Mouse (Mus musculus) liver, postnatal 0 days (tissue): ENCODE measurements around the gene Fam173a. TPM values are rescaled to one million over a fixed set of nuclear protein-coding genes. Genes with fewer than 3 reads are reported as not detected.

ENCODE experiments used
- ATAC-seq: fragments of 200-750 bp; cut with Nextera tagmentation; 2 replicates; pipeline ENCODE4 v1.8.0; 2017; ENCODE audit warnings: mild to moderate bottlenecking, moderate library complexity
- DNase-seq: peaks from one replicate; pipeline ENCODE4 v3.0.0-alpha.2; 2016
- H3K27ac ChIP-seq: fragments of 300-500 bp; sonication (generic); 2 replicates; pipeline ENCODE4 v1.5.1; 2014; ENCODE audit warnings: antibody characterized with exemption, moderate library complexity, mild to moderate bottlenecking, low read depth
- H3K27me3 ChIP-seq: fragments of 300-500 bp; sonication (generic); 2 replicates; pipeline ENCODE4 v1.6.1; 2014; ENCODE audit warnings: low read length, control low read depth, mixed read lengths; ENCODE audit not compliant: insufficient read depth
- H3K36me3 ChIP-seq: fragments of 300-500 bp; sonication (generic); replicated peaks from 2 replicates; pipeline ENCODE4 v1.6.1; 2014; ENCODE audit warnings: mild to moderate bottlenecking, control low read depth, low read length, moderate library complexity, mixed read lengths; ENCODE audit not compliant: insufficient read depth
- H3K4me1 ChIP-seq: fragments of 300-500 bp; sonication (generic); 2 replicates; pipeline ENCODE4 v1.6.1; 2014; ENCODE audit warnings: antibody characterized with exemption, mild to moderate bottlenecking, control low read depth; ENCODE audit not compliant: insufficient read depth
- H3K4me2 ChIP-seq: fragments of 300-500 bp; sonication (generic); 2 replicates; pipeline ENCODE4 v1.6.1; 2014; ENCODE audit warnings: low read depth, mild to moderate bottlenecking, low read length, moderate library complexity, mixed read lengths
- H3K4me3 ChIP-seq: fragments of 300-500 bp; sonication (generic); 2 replicates; pipeline ENCODE4 v1.5.1; 2014; ENCODE audit warnings: low read depth, low read length
- H3K9ac ChIP-seq: fragments of 300-500 bp; sonication (generic); replicated peaks from 2 replicates; pipeline ENCODE4 v1.6.1; 2014; ENCODE audit warnings: mild to moderate bottlenecking, moderate library complexity
- H3K9me3 ChIP-seq: fragments of 300-500 bp; sonication (generic); 2 replicates; pipeline ENCODE4 v1.6.1; 2016; ENCODE audit warnings: mild to moderate bottlenecking, control low read depth, low read length, mixed read lengths
- CTCF ChIP-seq: sonication (generic); IDR thresholded peaks from 2 replicates; pipeline ENCODE4 v1.5.1; 2016; ENCODE audit warnings: antibody characterized with exemption, low read depth
- EP300 ChIP-seq: IDR thresholded peaks from 2 replicates; pipeline ENCODE4 v1.6.1; 2016; ENCODE audit warnings: antibody characterized with exemption, low read depth, mild to moderate bottlenecking
- WGBS: fragments of 180-500 bp; shearing (Covaris S2); extraction: QIAGEN DNeasy Blood & Tissue Kit; methylation state at CpG from one replicate; pipeline ENCODE4 v1.1.7; 2014; ENCODE audit not compliant: insufficient replicate concordance; 5-methylcytosine and 5-hydroxymethylcytosine counted together
- polyA plus RNA-seq: library from polyadenylated mRNA; unstranded; fragments of >200 nt; fragmentation: Nextera tagmentation; extraction: Ambion mirVana; gene quantifications from 2 replicates; pipeline ENCODE4 v1.2.1, GENCODE M21; 2015

The Fam173a gene
- polyA plus RNA-seq, 1 experiment from 2014 or later = 51.6 TPM

DNA sequence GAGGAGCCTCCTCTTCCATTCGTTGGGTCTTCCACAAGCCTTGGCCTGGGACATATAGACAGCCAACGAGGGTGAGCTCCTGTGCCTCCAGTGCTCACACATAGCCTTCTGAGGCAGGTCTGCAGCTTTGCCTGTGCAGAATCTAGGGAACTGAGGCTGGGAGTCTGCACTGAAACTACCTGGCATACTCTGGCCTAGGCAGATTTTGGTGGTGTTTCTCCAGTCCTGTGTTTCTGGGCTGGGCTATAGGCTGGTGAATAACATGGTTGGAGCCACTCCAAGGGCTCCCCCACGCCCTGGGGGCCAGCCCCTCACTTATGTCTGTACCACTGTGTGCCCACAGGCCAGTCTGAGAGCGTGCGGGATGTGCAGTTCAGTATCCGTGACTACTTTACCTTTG, 32.6 kb upstream of the Fam173a start:
- Histone ChIP-seq H3K9me3 (no peaks in the 10 kb centered on the region), H3K4me1 (peaks cover 35% of the 10 kb centered on the region), H3K27ac (no peak overlapping the region), H3K9ac (no peak overlapping the region; the same call in 1 of the 2 replicates), H3K4me3 (no peak overlapping the region), H3K4me2 (peak overlapping the region; percentile 92; the same call in 1 of the 2 replicates), H3K27me3 (0 out of 2 replicates have a peak, but pooled peaks cover 5% of the 10 kb centered on the region), H3K36me3 (peaks cover 17% of the 10 kb centered on the region)
- 83% methylated on average over 6 of the region's 6 CpGs for WGBS
- DNase-seq (no peak), ATAC-seq (no peak)
- no peak for TF ChIP-seq CTCF
- TF ChIP-seq EP300 = no peak

DNA sequence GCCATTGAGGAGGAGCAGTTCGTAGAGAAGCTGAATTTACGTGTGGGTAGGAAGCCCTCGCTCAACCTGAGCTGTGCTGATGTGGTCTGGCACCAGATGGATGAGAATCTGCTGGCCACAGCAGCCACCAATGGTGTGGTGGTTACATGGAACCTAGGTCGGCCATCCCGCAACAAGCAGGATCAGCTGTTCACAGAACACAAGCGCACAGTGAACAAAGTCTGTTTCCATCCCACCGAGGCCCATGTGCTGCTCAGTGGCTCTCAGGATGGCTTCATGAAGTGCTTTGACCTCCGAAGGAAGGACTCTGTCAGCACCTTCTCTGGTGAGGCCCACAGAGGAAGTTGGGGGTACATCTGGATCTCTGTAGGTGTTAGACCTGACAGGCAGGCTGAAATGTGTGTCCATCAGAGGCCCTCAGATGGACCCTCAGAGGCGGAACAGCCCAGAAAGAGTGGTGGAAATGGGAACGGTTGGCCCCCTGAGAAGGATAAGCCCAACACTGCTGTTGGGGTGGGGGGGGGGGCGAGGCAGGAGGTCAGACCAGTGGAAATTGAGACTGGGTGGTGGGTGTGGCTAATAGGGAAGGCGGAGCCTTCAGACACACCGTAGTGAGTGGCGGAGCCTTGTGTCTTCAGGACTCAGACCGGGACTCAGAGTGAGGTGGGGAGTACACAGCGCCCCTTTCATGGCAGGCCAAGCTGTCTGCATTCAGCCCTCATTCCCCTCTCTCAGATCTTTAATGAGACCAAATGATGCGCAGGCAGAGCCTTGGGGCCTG, 31.9 kb upstream of the Fam173a start:
- Histone ChIP-seq H3K4me1 (peaks cover 29% of the 10 kb centered on the region), H3K27ac (no peak overlapping the region), H3K4me2 (peak overlapping the region; percentile 92), H3K9ac (peak overlapping the region; percentile 71), H3K9me3 (no peaks in the 10 kb centered on the region), H3K4me3 (peak overlapping the region; percentile 74), H3K27me3 (peaks cover 13% of the 10 kb centered on the region), H3K36me3 (peaks cover 13% of the 10 kb centered on the region)
- TF ChIP-seq CTCF (no peak), EP300 (no peak)
- DNase-seq (no peak), ATAC-seq (no peak)
- WGBS = 66% methylated on average over 17 of the region's 17 CpGs

DNA sequence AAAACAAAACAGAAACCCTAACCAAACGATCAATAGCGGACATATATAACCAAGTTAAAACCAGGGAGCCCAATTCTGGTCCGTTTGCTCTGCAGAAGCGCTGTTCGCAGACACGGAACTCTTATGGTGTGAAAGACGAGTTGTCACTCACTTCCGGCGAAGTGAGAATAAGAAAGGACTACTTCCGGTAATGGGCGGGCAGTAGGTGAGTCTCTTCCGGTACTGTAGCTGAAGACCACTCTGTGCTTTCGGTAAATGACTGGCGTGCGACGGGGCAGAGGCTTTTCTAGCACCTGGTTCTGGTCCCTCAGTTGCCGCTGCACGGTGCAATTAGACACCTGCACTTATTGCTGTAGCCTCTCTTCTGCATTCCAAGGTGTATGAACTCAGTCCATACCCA, 30.8 kb upstream of the Fam173a start, which contains the start of gene Wdr24:
Wdr24 (plus strand) TSS at position 176 of the 400 bp plus-strand sequence.
- H3K9me3 ChIP-seq = no peaks in the 10 kb centered on the region
- H3K4me2 ChIP-seq = peak within 1 kb of the TSS; percentile 92
- ATAC-seq = peak; percentile 79
- H3K36me3 ChIP-seq = peaks cover 13% of the 10 kb centered on the region
- TF ChIP-seq EP300 (peak; percentile 44; the same call in 1 of the 2 replicates), CTCF (peak; percentile 7; the same call in 1 of the 2 replicates)
- H3K4me3 ChIP-seq = peak within 1 kb of the TSS; percentile 74
- H3K4me1 ChIP-seq = peaks cover 22% of the 10 kb centered on the region
- peak within 1 kb of the TSS; percentile 62 for H3K27ac ChIP-seq
- H3K27me3 ChIP-seq = peaks cover 24% of the 10 kb centered on the region
- DNase-seq = peak; percentile 80
- peak within 1 kb of the TSS; percentile 71 for H3K9ac ChIP-seq
- WGBS = under 1% methylated on average over 18 of the region's 18 CpGs

DNA sequence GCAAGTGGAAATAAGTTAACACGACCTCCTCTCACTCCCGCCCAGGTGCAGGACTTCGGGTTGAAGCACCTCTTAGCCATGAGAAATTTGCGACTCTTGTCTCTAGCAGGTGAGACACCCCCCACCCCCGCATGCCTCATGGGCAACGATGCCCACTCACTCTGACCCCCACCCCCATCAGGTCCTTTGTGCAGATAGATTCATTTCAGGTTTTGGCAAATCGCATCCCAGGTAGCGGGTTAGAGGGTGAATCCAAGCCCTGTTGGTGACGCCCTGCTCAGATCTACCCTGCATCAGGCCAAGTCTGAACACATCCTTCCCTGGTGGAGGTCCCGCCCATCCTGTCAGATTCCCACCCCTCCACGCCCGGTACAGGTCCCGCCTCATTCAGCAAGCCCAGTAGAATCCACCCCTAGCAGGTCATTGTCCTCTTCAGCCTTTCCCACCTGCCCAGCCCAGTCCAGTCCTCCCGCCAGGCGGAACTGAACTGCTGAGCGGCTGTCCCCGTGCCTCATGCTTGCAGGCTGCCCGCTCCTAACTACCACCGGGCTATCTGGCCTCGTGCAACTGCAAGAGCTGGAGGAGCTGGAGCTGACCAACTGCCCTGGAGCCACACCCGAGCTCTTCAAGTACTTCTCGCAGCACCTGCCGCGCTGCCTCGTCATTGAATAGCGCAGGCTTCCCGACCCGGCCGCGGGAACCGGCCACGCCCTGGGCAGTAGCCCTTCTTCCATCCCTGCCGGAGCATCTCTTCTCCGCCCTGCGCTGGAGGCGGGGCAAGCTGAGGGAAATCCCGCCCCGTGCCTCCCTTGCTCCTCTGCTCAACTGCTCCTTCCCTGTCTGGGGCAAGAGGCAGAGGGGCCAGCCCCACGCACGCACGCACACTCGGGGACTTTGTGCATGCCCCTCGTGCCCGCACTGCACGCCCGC, 26.4 kb upstream of the Fam173a start:
- H3K4me1 ChIP-seq = peaks cover 8% of the 10 kb centered on the region
- 8% methylated on average over 45 of the region's 46 CpGs for WGBS
- ATAC-seq (peak; percentile 54), DNase-seq (peak; percentile 29)
- H3K9ac ChIP-seq = no peak overlapping the region
- H3K36me3 ChIP-seq = no peaks in the 10 kb centered on the region
- H3K27ac ChIP-seq = no peak overlapping the region
- H3K4me2 ChIP-seq = no peak overlapping the region
- H3K27me3 ChIP-seq = peaks cover 45% of the 10 kb centered on the region
- TF ChIP-seq EP300 (no peak), CTCF (no peak)
- H3K4me3 ChIP-seq = no peak overlapping the region
- H3K9me3 ChIP-seq = no peaks in the 10 kb centered on the region

DNA sequence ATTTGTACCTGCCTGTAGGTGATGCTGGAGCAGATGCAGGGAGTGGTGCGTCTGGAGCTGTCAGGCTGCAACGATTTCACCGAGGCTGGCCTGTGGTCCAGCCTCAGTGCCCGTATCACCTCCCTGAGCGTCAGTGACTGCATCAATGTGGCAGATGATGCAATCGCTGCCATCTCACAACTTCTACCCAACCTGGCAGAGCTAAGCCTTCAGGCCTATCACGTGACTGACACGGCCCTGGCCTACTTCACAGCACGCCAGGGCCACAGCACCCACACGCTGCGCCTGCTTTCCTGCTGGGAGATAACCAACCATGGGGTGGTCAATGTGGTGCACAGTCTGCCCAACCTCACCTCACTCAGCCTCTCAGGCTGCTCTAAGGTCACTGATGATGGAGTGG, 25.0 kb upstream of the Fam173a start:
- TF ChIP-seq CTCF (no peak), EP300 (no peak)
- H3K4me1 ChIP-seq = peaks cover under 1% of the 10 kb centered on the region; the same call in 1 of the 2 replicates
- DNase-seq = no peak
- H3K9ac ChIP-seq = no peak overlapping the region
- H3K9me3 ChIP-seq = no peaks in the 10 kb centered on the region
- no peaks in the 10 kb centered on the region for H3K36me3 ChIP-seq
- H3K27ac ChIP-seq = no peak overlapping the region
- WGBS = 70% methylated on average over 11 of the region's 11 CpGs
- no peak for ATAC-seq
- H3K27me3 ChIP-seq = peaks cover 56% of the 10 kb centered on the region
- H3K4me2 ChIP-seq = no peak overlapping the region
- H3K4me3 ChIP-seq = no peak overlapping the region

DNA sequence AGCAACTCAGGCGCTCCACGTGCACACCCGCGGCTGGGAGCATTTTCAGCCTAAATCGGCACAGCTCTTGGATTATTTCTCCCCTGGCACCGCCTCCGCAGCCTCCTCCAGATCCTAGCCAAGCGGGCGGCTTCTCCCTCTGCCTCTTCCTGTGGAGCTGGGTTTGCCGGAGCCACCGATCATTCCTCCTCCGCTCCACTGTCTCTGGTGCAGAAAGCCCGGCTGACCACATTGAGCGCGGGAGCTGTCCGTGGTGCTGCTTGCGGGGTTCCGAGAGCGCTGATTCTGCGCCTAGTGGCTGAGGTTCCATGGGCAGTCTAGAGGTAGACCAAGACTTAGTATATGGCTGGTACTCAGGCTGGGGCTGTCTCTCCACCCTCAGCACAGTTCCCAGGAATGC, 20.8 kb upstream of the Fam173a start:
- peaks cover 12% of the 10 kb centered on the region; the same call in 1 of the 2 replicates for H3K4me1 ChIP-seq
- H3K9me3 ChIP-seq = no peaks in the 10 kb centered on the region
- no peak overlapping the region for H3K27ac ChIP-seq
- no peak overlapping the region for H3K4me2 ChIP-seq
- no peaks in the 10 kb centered on the region for H3K36me3 ChIP-seq
- peak; percentile 72 for ATAC-seq
- no peak overlapping the region for H3K9ac ChIP-seq
- TF ChIP-seq EP300 = no peak
- peak; percentile 62 for TF ChIP-seq CTCF
- no peak overlapping the region for H3K4me3 ChIP-seq
- peaks cover 66% of the 10 kb centered on the region for H3K27me3 ChIP-seq
- 6% methylated on average over 20 of the region's 20 CpGs for WGBS
- peak; percentile 90 for DNase-seq
